Mouse (Mus musculus) cortical plate, adult 2 months (tissue): ENCODE results near the gene Vapb. TPM values are rescaled to one million over a fixed set of nuclear protein-coding genes. Genes with fewer than 3 reads are reported as not detected.

ENCODE experiments used
- H3K27ac ChIP-seq: fragments of 200-500 bp; 2 replicates; pipeline ENCODE4 v1.5.1; 2012; ENCODE audit warnings: low read length, control low read depth, inconsistent platforms; ENCODE audit not compliant: insufficient read depth
- H3K4me1 ChIP-seq: fragments of 200-500 bp; 2 replicates; pipeline ENCODE4 v1.6.1; 2011; ENCODE audit warnings: low read length; ENCODE audit not compliant: control insufficient read depth, insufficient read depth
- H3K4me3 ChIP-seq: fragments of 200-500 bp; 2 replicates; pipeline ENCODE4 v1.5.1; 2011; ENCODE audit warnings: mild to moderate bottlenecking, low read length, control low read depth; ENCODE audit not compliant: insufficient read depth
- CTCF ChIP-seq: fragments of 200-500 bp; IDR thresholded peaks from 2 replicates; pipeline ENCODE4 v1.5.1; 2011; ENCODE audit warnings: mild to moderate bottlenecking, control low read depth, low read length; ENCODE audit not compliant: insufficient read depth; ENCODE audit errors: extremely low read depth
- POLR2A ChIP-seq: fragments of 200-500 bp; IDR thresholded peaks from 2 replicates; pipeline ENCODE4 v1.6.1; 2011; ENCODE audit warnings: mild to moderate bottlenecking, low read length, control low read depth; ENCODE audit not compliant: insufficient read depth; ENCODE audit errors: extremely low read depth
- polyA plus RNA-seq: library from polyadenylated mRNA; depleted of rRNA; stranded (reverse); fragments of >200 nt; gene quantifications from 2 replicates; pipeline ENCODE4 v1.2.3, GENCODE M21; 2012; rRNA removed

The Vapb gene
- polyA plus RNA-seq, 1 experiment = 55.5 TPM

GRCm38 (mm10) chr2:173813071-173813470, 75.8 kb downstream of the Vapb start:
- no peaks in the 10 kb centered on the region for H3K4me1 ChIP-seq
- no peak overlapping the region for H3K27ac ChIP-seq
- no peak overlapping the region for H3K4me3 ChIP-seq
- TF ChIP-seq CTCF (no peak), POLR2A (no peak)

- TF ChIP-seq POLR2A (no peak), CTCF (no peak)
Measured at GRCm38 (mm10) chr2:173826287-173826686, 89.0 kb downstream of the Vapb start.

DNA sequence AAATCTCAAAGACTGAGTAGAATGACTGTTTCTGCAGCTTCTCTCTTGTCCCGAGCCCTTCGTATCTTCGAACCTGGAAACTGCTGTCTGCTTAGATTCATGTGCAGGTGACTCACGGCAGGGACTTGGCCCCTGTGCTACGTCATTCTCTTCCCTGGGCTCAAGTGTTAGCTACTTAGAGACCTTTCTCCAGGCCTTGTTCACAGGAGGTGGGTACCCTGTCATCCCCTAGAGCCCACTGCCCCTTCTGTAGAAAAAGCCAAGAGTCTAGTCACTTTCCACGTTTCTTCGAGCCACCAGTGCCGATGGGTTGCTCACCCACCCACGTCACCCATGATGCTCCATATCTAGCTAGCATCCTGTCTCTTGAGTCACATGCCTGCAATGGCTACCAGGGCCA, 89.9 kb downstream of the Vapb start:
- TF ChIP-seq CTCF (no peak), POLR2A (no peak)
- Histone ChIP-seq H3K27ac (no peak overlapping the region), H3K4me1 (no peaks in the 10 kb centered on the region), H3K4me3 (no peak overlapping the region)

More at GRCm38 (mm10) chr2:173826287-173826686, 89.0 kb downstream of the Vapb start:
- no peak overlapping the region for H3K27ac ChIP-seq
- no peaks in the 10 kb centered on the region for H3K4me1 ChIP-seq
- no peak overlapping the region for H3K4me3 ChIP-seq

GRCm38 (mm10) chr2:173828134-173828533, 90.8 kb downstream of the Vapb start:
- no peaks in the 10 kb centered on the region for H3K4me1 ChIP-seq
- no peak overlapping the region for H3K27ac ChIP-seq
- TF ChIP-seq CTCF (no peak), POLR2A (no peak)
- H3K4me3 ChIP-seq = no peak overlapping the region

DNA sequence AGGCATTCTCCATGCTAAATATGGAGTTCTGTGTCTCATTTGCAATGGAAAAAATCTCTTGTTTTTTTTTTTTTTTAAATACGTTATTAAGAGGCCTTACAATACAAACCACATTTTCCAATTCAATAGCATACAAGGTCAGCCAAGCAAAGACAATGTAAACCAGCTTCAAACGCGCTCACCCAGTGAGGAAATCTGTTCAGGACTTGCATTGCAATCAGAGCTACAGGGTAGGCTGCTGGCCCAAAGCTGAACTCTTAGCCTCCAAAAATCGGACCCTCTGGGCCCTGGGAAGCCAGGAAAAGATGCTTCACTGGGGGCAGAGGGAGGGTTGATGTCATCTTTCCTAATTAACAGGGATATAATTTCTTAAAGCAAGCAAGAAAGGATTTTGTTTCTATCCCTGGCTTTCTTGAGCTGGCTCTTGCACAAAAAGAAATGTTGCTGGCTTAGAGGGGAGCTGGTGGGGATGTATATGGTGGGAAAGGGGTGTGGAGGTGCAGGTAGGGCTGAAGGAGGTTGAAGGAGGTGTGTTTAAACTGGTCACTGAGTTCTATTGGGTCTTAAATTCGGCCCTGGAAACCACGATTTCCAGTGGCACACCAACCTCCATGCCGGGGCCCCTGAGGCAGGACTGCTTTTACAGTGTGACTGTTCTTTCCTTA, 95.6 kb downstream of the Vapb start:
- TF ChIP-seq POLR2A (no peak), CTCF (no peak)
- H3K4me3 ChIP-seq = no peak overlapping the region
- no peaks in the 10 kb centered on the region for H3K4me1 ChIP-seq
- H3K27ac ChIP-seq = no peak overlapping the region

Other genes with a start within 250 kb of the Vapb start
- not detected in 2 replicates for gene 1700021F07Rik, start 214.9 kb upstream of the Vapb start, polyA plus RNA-seq
- not detected in 2 replicates for gene Ankrd60, start 159.1 kb upstream of the Vapb start, polyA plus RNA-seq
- gene Rab22a, start 77.8 kb upstream of the Vapb start, polyA plus RNA-seq = 16.7 and 17.1 TPM in 2 replicates
- not detected in 2 replicates for gene 1700010B08Rik, start 18.1 kb upstream of the Vapb start, polyA plus RNA-seq